Mouse (Mus musculus) cortical plate, adult 2 months (tissue): ENCODE data around the gene Aasdh. TPM values are rescaled to one million over a fixed set of nuclear protein-coding genes. Genes with fewer than 3 reads are reported as not detected.

Experiments used
- H3K27ac ChIP-seq: fragments of 200-500 bp; 2 replicates; pipeline ENCODE4 v1.5.1; 2012; ENCODE audit warnings: low read length, control low read depth, inconsistent platforms; ENCODE audit not compliant: insufficient read depth
- H3K4me1 ChIP-seq: fragments of 200-500 bp; 2 replicates; pipeline ENCODE4 v1.6.1; 2011; ENCODE audit warnings: low read length; ENCODE audit not compliant: control insufficient read depth, insufficient read depth
- H3K4me3 ChIP-seq: fragments of 200-500 bp; 2 replicates; pipeline ENCODE4 v1.5.1; 2011; ENCODE audit warnings: mild to moderate bottlenecking, low read length, control low read depth; ENCODE audit not compliant: insufficient read depth
- CTCF ChIP-seq: fragments of 200-500 bp; IDR thresholded peaks from 2 replicates; pipeline ENCODE4 v1.5.1; 2011; ENCODE audit warnings: mild to moderate bottlenecking, control low read depth, low read length; ENCODE audit not compliant: insufficient read depth; ENCODE audit errors: extremely low read depth
- POLR2A ChIP-seq: fragments of 200-500 bp; IDR thresholded peaks from 2 replicates; pipeline ENCODE4 v1.6.1; 2011; ENCODE audit warnings: mild to moderate bottlenecking, low read length, control low read depth; ENCODE audit not compliant: insufficient read depth; ENCODE audit errors: extremely low read depth
- polyA plus RNA-seq: library from polyadenylated mRNA; depleted of rRNA; stranded (reverse); fragments of >200 nt; gene quantifications from 2 replicates; pipeline ENCODE4 v1.2.3, GENCODE M21; 2012; rRNA removed

Aasdh gene
- polyA plus RNA-seq, 1 experiment = 21.5 TPM

GRCm38 (mm10) chr5:76843851-76844419, 61.4 kb downstream of the Aasdh start:
- no peak for TF ChIP-seq POLR2A
- no peak for TF ChIP-seq CTCF
- no peak overlapping the region for H3K27ac ChIP-seq
- no peak overlapping the region for H3K4me3 ChIP-seq
- peaks cover 1% of the 10 kb centered on the region; the same call in 1 of the 2 replicates for H3K4me1 ChIP-seq

GRCm38 (mm10) chr5:76843448-76843847, 61.9 kb downstream of the Aasdh start:
- no peak overlapping the region for H3K27ac ChIP-seq

GRCm38 (mm10) chr5:76841859-76842258, 63.5 kb downstream of the Aasdh start:
- Histone ChIP-seq H3K4me1 (peaks cover 3% of the 10 kb centered on the region; the same call in 1 of the 2 replicates), H3K27ac (no peak overlapping the region), H3K4me3 (no peak overlapping the region)
- no peak for TF ChIP-seq POLR2A
- no peak for TF ChIP-seq CTCF

More at GRCm38 (mm10) chr5:76843448-76843847, 61.9 kb downstream of the Aasdh start:
- no peak overlapping the region for H3K4me3 ChIP-seq
- peak; percentile 81 for TF ChIP-seq CTCF
- TF ChIP-seq POLR2A = no peak
- peaks cover 1% of the 10 kb centered on the region; the same call in 1 of the 2 replicates for H3K4me1 ChIP-seq

- H3K4me3 ChIP-seq = no peak overlapping the region
- 0 out of 2 replicates have a peak, but pooled peaks cover 1% of the 10 kb centered on the region for H3K4me1 ChIP-seq
- H3K27ac ChIP-seq = no peak overlapping the region
- TF ChIP-seq POLR2A (no peak), CTCF (no peak)
Measured at GRCm38 (mm10) chr5:76839786-76840185, 65.5 kb downstream of the Aasdh start.

GRCm38 (mm10) chr5:76837018-76837417, 68.3 kb downstream of the Aasdh start:
- H3K27ac ChIP-seq = no peak overlapping the region
- H3K4me1 ChIP-seq = 0 out of 2 replicates have a peak, but pooled peaks cover 1% of the 10 kb centered on the region
- TF ChIP-seq POLR2A (0 out of 2 replicates have a peak, but pooled peaks have one; percentile 25), CTCF (no peak)
- peak overlapping the region; percentile 43 for H3K4me3 ChIP-seq

- H3K4me1 ChIP-seq = peaks cover 4% of the 10 kb centered on the region
- H3K4me3 ChIP-seq = no peak overlapping the region
- H3K27ac ChIP-seq = no peak overlapping the region
- TF ChIP-seq POLR2A (no peak), CTCF (no peak)
Measured at GRCm38 (mm10) chr5:76832529-76833210, 72.6 kb downstream of the Aasdh start.

GRCm38 (mm10) chr5:76828527-76829240, 76.6 kb downstream of the Aasdh start:
- H3K27ac ChIP-seq = no peak overlapping the region
- TF ChIP-seq CTCF (no peak), POLR2A (no peak)
- H3K4me3 ChIP-seq = no peak overlapping the region
- peaks cover 2% of the 10 kb centered on the region for H3K4me1 ChIP-seq

Other genes with a start within 250 kb of the Aasdh start
- gene C530008M17Rik, start 249.0 kb downstream of the Aasdh start, polyA plus RNA-seq = 26.5 and 30.0 TPM in 2 replicates
- 74.7 and 75.2 TPM in 2 replicates for gene Paics, start 45.8 kb upstream of the Aasdh start, polyA plus RNA-seq
- gene Ppat, start 46.1 kb upstream of the Aasdh start, polyA plus RNA-seq = 8.1 and 9.4 TPM in 2 replicates
- 62.6 and 65.1 TPM in 2 replicates for gene Srp72, start 69.2 kb upstream of the Aasdh start, polyA plus RNA-seq
- 0.28 TPM in 1 of 2 replicates, not detected in the other for gene Arl9, start 98.5 kb upstream of the Aasdh start, polyA plus RNA-seq
- gene Thegl, start 110.5 kb upstream of the Aasdh start, polyA plus RNA-seq = 0.19 and 0.46 TPM in 2 replicates
- gene Hopx, start 209.6 kb upstream of the Aasdh start, polyA plus RNA-seq = 88.2 and 88.6 TPM in 2 replicates